Mouse (Mus musculus) heart, postnatal 0 days (tissue): ENCODE measurements around the gene Mrgprf.

ENCODE experiments used
- CTCF ChIP-seq: IDR thresholded peaks from 2 replicates; pipeline ENCODE4 v1.5.1; 2016; ENCODE audit warnings: antibody characterized with exemption, control low read depth, low read depth
- EP300 ChIP-seq: IDR thresholded peaks from 2 replicates; pipeline ENCODE4 v1.6.1; 2016; ENCODE audit warnings: antibody characterized with exemption, low read depth

- TF ChIP-seq EP300: no peak
- TF ChIP-seq CTCF: no peak
Observed at GRCm38 (mm10) chr7:145284293-145284692, 16.3 kb upstream of the Mrgprf start.
